Mouse (Mus musculus): Measurements from ENCODE around the gene Nol9. TPM values are rescaled to one million over a fixed set of nuclear protein-coding genes. Genes with fewer than 3 reads are reported as not detected.

Nol9 gene
- polyA plus RNA-seq, 1 experiment from 2014 or later: 28.3 TPM

DNA sequence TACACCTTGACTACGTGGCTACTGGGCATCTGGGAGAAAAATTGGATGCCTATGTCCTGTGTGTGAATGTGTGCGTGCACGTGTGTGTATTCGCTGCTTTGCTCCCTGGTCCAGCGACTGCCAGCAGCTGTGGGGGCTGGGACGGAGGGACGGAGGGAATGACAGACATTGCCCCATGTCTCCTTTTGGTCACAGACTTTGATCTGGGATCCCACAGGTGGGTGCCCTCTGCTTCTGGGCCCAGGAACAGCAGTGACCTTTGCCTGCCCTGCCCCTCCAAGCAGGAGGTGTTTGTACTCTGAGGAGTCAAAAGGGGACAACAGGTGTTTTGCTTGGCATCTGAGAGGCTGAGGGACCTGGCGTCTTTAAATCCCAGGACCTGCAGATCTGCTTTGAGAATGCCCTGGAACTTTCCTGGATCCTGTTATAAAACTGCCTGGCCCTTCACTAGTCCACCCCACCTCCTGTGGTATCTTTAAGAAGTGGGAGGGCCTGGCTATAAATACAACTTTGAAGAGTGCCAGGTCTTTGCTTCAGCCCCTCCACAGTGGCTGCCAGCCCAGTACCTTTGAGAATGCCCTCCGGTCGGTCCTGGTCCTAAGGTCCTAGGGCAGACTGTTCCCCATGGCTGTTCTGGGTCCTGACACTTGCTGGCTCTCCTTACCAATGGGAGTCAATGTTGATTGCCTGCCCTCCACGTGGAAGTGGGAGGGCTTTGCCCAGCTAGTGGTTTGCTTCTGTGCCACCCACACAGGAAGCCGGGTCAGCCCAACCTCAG is 25.9 kb upstream of the Nol9 start:
- H3K4me3 ChIP-seq (ENCODE audit: low read depth, low read length): no peak overlapping the region
- WGBS: 87% methylated on average over 12 of the region's 12 CpGs
- no peak overlapping the region for H3K4me2 ChIP-seq (ENCODE audit: low read depth, low read length)
- no peaks in the 10 kb centered on the region; the same call in 1 of the 2 replicates for H3K36me3 ChIP-seq (replicated peaks; ENCODE audit: control insufficient read depth, insufficient read depth, low read depth, low read length)
- H3K4me1 ChIP-seq (ENCODE audit: control insufficient read depth, insufficient read depth, low read length): peaks cover 4% of the 10 kb centered on the region
- H3K9me3 ChIP-seq (replicated peaks; ENCODE audit: control insufficient read depth, low read length): no peaks in the 10 kb centered on the region
- DNase-seq (ENCODE audit: low spot score) (no peak), ATAC-seq (replicated peaks; ENCODE audit: insufficient number of reproducible peaks, low FRiP score, low TSS enrichment, low read depth) (no peak)
- no peak overlapping the region for H3K9ac ChIP-seq (replicated peaks; ENCODE audit: low read length)
- H3K27me3 ChIP-seq (ENCODE audit: control insufficient read depth, insufficient read depth, low read length): no peaks in the 10 kb centered on the region; the same call in 1 of the 2 replicates
- H3K27ac ChIP-seq (replicated peaks; ENCODE audit: low read depth, low read length): no peak overlapping the region

DNA sequence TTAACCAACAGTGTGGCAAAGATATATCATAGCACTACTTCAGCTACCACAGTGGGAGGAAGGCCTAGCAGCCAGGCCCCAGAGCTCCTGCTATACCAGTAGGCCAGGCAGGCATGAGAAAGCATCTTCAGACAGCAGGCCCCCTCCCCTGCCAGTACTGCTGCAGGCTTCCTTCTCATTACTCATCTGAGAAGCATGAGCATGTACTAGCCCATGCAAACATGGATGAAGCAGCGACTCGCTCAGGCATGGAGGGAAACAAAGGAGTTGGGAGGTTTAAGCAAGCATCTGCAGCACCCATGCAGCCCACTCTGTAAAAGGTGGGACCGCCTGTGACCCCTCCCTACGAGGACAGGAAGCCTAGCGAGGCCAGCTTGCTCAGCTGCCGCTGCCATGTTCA is 20.0 kb upstream of the Nol9 start:
- Histone ChIP-seq H3K4me3 (ENCODE audit: low read depth, low read length) (no peak overlapping the region), H3K27ac (replicated peaks; ENCODE audit: low read depth, low read length) (no peak overlapping the region), H3K4me1 (ENCODE audit: control insufficient read depth, insufficient read depth, low read length) (no peaks in the 10 kb centered on the region), H3K4me2 (ENCODE audit: low read depth, low read length) (no peak overlapping the region), H3K36me3 (replicated peaks; ENCODE audit: control insufficient read depth, insufficient read depth, low read depth, low read length) (peaks cover 11% of the 10 kb centered on the region), H3K27me3 (ENCODE audit: control insufficient read depth, insufficient read depth, low read length) (no peaks in the 10 kb centered on the region), H3K9ac (replicated peaks; ENCODE audit: low read length) (no peak overlapping the region), H3K9me3 (replicated peaks; ENCODE audit: control insufficient read depth, low read length) (no peaks in the 10 kb centered on the region)
- WGBS: 87% methylated on average over 6 of the region's 6 CpGs
- ATAC-seq (replicated peaks; ENCODE audit: insufficient number of reproducible peaks, low FRiP score, low TSS enrichment, low read depth) (no peak), DNase-seq (ENCODE audit: low spot score) (no peak)

DNA sequence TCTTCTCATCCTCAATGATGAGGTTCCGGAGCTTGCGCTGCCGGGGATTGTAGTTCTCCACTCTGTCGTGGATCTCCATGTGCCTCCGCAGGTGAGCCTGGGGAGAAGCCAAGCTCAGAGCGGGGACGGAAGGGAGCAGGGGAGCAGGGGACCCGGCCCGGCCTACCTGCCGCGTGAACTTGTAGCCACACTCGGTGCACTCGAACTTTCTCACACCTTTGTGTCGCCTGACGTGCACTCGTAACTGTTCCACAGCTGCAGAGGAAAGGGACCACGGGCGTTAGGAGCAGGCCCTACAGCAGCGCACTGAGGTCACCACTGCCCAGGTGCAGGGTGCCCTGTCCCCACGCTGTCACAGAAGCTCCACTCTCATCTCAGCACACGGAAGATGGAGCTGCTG is 19.1 kb upstream of the Nol9 start:
- H3K4me1 ChIP-seq (ENCODE audit: control insufficient read depth, insufficient read depth, low read length): no peaks in the 10 kb centered on the region
- no peak overlapping the region for H3K9ac ChIP-seq (replicated peaks; ENCODE audit: low read length)
- no peaks in the 10 kb centered on the region for H3K9me3 ChIP-seq (replicated peaks; ENCODE audit: control insufficient read depth, low read length)

DNA sequence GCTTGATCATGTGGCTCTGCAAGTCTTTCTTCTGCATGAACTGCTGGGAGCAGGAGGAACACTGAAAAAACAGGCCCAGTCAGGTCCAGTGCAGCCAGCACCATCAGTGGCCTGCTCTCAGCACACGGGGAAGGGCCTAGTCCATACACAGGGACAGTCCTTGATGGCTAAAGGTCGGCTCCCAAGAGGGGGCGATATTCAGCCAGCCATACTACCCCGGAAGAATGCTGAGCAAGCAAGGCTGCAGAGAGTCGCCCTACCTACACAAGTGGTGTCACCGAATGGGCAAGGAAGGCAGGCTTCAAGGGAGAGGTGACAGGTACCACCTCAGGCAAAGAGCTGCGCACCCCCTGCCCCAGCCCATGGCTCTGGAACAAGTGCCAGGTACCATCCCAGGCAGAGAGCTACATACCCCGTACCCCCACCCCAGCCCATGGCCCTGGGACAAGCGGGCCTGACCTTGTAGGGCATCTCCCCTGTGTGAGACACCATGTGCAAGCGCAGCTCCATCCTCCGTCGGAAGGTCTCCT is 17.5 kb upstream of the Nol9 start:
- no peaks in the 10 kb centered on the region for H3K9me3 ChIP-seq (replicated peaks; ENCODE audit: control insufficient read depth, low read length)
- H3K9ac ChIP-seq (replicated peaks; ENCODE audit: low read length): no peak overlapping the region
- no peak overlapping the region for H3K4me3 ChIP-seq (ENCODE audit: low read depth, low read length)
- H3K27ac ChIP-seq (replicated peaks; ENCODE audit: low read depth, low read length): no peak overlapping the region
- H3K4me2 ChIP-seq (ENCODE audit: low read depth, low read length): no peak overlapping the region
- H3K27me3 ChIP-seq (ENCODE audit: control insufficient read depth, insufficient read depth, low read length): no peaks in the 10 kb centered on the region
- DNase-seq (ENCODE audit: low spot score): no peak
- peaks cover 5% of the 10 kb centered on the region for H3K4me1 ChIP-seq (ENCODE audit: control insufficient read depth, insufficient read depth, low read length)
- WGBS: 75% methylated on average over 12 of the region's 12 CpGs
- no peak for ATAC-seq (replicated peaks; ENCODE audit: insufficient number of reproducible peaks, low FRiP score, low TSS enrichment, low read depth)
- peaks cover 11% of the 10 kb centered on the region for H3K36me3 ChIP-seq (replicated peaks; ENCODE audit: control insufficient read depth, insufficient read depth, low read depth, low read length)

More for the DNA sequence above, 19.1 kb upstream of the Nol9 start:
- Histone ChIP-seq H3K27me3 (ENCODE audit: control insufficient read depth, insufficient read depth, low read length) (no peaks in the 10 kb centered on the region), H3K27ac (replicated peaks; ENCODE audit: low read depth, low read length) (no peak overlapping the region), H3K4me2 (ENCODE audit: low read depth, low read length) (no peak overlapping the region), H3K36me3 (replicated peaks; ENCODE audit: control insufficient read depth, insufficient read depth, low read depth, low read length) (peaks cover 11% of the 10 kb centered on the region), H3K4me3 (ENCODE audit: low read depth, low read length) (no peak overlapping the region)
- DNase-seq (ENCODE audit: low spot score): no peak
- WGBS: 89% methylated on average over 21 of the region's 21 CpGs
- no peak for ATAC-seq (replicated peaks; ENCODE audit: insufficient number of reproducible peaks, low FRiP score, low TSS enrichment, low read depth)

DNA sequence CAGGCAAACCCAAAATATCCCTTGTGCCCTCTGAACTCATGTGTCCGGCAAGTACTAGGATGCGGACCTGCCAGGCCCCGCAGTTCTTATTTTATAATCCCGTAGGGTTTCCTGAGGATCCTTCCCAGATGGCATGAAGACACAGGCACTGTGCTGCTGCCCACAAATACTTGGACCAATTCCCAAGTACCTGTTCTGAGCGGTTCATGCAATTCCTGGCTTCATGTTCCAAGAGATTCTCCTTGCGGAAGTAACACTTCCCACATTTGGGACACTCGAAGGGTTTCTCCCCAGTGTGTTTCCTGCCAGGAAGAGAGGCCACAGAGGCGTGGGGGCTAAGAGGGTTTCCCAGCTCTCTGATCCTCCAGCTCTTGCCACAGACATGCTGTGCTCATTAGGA is 16.6 kb upstream of the Nol9 start:
- Histone ChIP-seq H3K36me3 (replicated peaks; ENCODE audit: control insufficient read depth, insufficient read depth, low read depth, low read length) (peaks cover 11% of the 10 kb centered on the region), H3K4me3 (ENCODE audit: low read depth, low read length) (no peak overlapping the region), H3K4me2 (ENCODE audit: low read depth, low read length) (no peak overlapping the region), H3K27ac (replicated peaks; ENCODE audit: low read depth, low read length) (no peak overlapping the region), H3K4me1 (ENCODE audit: control insufficient read depth, insufficient read depth, low read length) (peaks cover 6% of the 10 kb centered on the region), H3K9ac (replicated peaks; ENCODE audit: low read length) (no peak overlapping the region), H3K9me3 (replicated peaks; ENCODE audit: control insufficient read depth, low read length) (no peaks in the 10 kb centered on the region), H3K27me3 (ENCODE audit: control insufficient read depth, insufficient read depth, low read length) (no peaks in the 10 kb centered on the region)
- DNase-seq (ENCODE audit: low spot score) (no peak), ATAC-seq (replicated peaks; ENCODE audit: insufficient number of reproducible peaks, low FRiP score, low TSS enrichment, low read depth) (no peak)
- WGBS: 89% methylated on average over 8 of the region's 8 CpGs

DNA sequence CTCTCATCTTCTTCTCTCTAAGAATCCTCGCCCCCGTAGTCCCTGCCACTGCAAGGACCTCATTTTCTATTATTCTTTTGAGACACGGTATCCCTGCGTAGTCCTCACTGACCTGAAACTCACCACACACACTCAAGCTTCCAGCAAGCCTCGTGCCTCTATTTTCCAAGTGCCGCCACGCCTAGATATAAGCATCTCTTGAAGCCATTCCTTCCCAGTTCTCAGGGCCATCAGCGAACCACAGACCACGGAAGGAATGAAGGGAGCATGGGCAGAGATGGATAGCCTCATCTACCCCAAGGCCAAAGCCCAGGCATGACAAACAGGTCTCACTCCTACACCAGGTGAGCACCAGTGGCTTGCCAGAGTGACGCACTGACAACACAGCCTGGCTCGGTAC is 14.6 kb upstream of the Nol9 start:
- H3K27ac ChIP-seq (replicated peaks; ENCODE audit: low read depth, low read length): no peak overlapping the region
- no peak overlapping the region for H3K4me2 ChIP-seq (ENCODE audit: low read depth, low read length)
- no peaks in the 10 kb centered on the region for H3K9me3 ChIP-seq (replicated peaks; ENCODE audit: control insufficient read depth, low read length)
- no peak for ATAC-seq (replicated peaks; ENCODE audit: insufficient number of reproducible peaks, low FRiP score, low TSS enrichment, low read depth)
- DNase-seq (ENCODE audit: low spot score): no peak
- H3K27me3 ChIP-seq (ENCODE audit: control insufficient read depth, insufficient read depth, low read length): no peaks in the 10 kb centered on the region
- no peak overlapping the region for H3K4me3 ChIP-seq (ENCODE audit: low read depth, low read length)
- 91% methylated on average over 11 of the region's 11 CpGs for WGBS
- H3K36me3 ChIP-seq (replicated peaks; ENCODE audit: control insufficient read depth, insufficient read depth, low read depth, low read length): peaks cover 10% of the 10 kb centered on the region
- no peak overlapping the region for H3K9ac ChIP-seq (replicated peaks; ENCODE audit: low read length)
- peaks cover 9% of the 10 kb centered on the region for H3K4me1 ChIP-seq (ENCODE audit: control insufficient read depth, insufficient read depth, low read length)

DNA sequence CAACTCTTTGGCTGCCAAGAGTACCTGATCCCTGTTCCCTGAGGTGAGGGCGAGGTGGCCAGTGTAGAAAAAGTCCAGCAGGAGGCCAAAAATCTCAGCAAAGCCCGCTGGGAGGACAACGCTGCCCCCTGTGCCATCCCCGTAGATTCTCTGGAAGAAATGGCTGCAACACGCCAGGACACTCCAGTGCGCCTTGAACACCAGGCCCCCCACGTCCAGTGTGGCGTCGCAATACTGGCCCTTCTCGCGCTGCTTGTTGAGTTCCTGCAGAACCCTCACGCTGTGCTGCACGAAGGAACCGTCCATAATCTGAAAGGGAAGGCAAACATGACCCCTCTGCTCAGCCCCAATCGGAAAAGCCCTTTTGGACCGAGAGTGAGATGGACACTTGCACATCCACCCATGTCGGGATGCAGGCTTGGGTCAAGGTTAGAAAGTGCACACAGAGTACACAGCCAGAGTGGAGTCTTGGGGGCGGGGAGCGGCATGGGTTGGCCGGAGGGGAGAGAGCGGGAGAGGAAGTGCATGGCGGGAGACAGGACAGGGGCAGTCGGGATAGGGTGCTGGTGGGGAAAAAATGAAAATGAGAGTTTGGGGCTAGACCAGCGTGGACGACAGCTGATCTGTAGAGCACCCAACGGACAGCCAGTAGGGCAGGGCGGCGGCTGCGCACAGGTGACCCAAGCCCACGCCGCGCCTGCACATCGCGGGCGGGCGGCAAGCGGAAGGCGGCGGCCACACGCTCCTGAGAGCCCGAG is 12.2 kb upstream of the Nol9 start:
- H3K27me3 ChIP-seq (ENCODE audit: control insufficient read depth, insufficient read depth, low read length): no peaks in the 10 kb centered on the region
- peaks cover 9% of the 10 kb centered on the region for H3K4me1 ChIP-seq (ENCODE audit: control insufficient read depth, insufficient read depth, low read length)
- WGBS: 2% methylated on average over 36 of the region's 41 CpGs
- DNase-seq (ENCODE audit: low spot score): no peak
- H3K36me3 ChIP-seq (replicated peaks; ENCODE audit: control insufficient read depth, insufficient read depth, low read depth, low read length): no peaks in the 10 kb centered on the region; the same call in none of the 2 replicates
- peak overlapping the region; percentile 87 for H3K4me2 ChIP-seq (ENCODE audit: low read depth, low read length)
- H3K27ac ChIP-seq (replicated peaks; ENCODE audit: low read depth, low read length): no peak overlapping the region
- peak overlapping the region; percentile 61 for H3K4me3 ChIP-seq (ENCODE audit: low read depth, low read length)
- no peaks in the 10 kb centered on the region for H3K9me3 ChIP-seq (replicated peaks; ENCODE audit: control insufficient read depth, low read length)
- peak; percentile 49 for ATAC-seq (replicated peaks; ENCODE audit: insufficient number of reproducible peaks, low FRiP score, low TSS enrichment, low read depth)
- peak overlapping the region; percentile 57 for H3K9ac ChIP-seq (replicated peaks; ENCODE audit: low read length)

DNA sequence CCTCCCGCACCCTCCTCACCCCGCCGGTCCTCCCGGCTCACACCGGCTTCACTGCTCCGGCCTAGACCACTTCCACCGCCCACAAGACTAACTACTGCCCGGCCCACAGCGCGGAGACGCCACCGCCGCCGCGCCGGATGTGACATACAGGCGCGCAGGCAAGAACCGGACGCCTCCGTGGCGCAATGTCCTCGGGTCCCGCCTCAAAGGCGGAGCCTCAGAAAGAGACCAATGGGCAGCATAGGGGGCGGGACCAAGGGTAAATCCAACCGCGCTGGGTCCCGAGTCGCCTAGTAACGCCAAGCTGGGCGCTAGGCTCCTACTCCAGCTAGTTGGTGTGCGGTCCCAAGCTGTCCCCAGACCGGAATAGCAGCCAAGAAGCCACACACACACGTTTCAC is 11.6 kb upstream of the Nol9 start, which contains the start of gene Zbtb48:
Gene Zbtb48, minus strand, starts transcription at position 148 of the 400 bp plus-strand sequence.
- H3K4me3 ChIP-seq (ENCODE audit: low read depth, low read length): peak within 1 kb of the TSS; percentile 61
- H3K27ac ChIP-seq (replicated peaks; ENCODE audit: low read depth, low read length): no peak within 1 kb of the TSS
- ATAC-seq (replicated peaks; ENCODE audit: insufficient number of reproducible peaks, low FRiP score, low TSS enrichment, low read depth): peak; percentile 96
- WGBS: under 1% methylated on average over 33 of the region's 35 CpGs
- peak within 1 kb of the TSS; percentile 57 for H3K9ac ChIP-seq (replicated peaks; ENCODE audit: low read length)
- H3K36me3 ChIP-seq (replicated peaks; ENCODE audit: control insufficient read depth, insufficient read depth, low read depth, low read length): no peaks in the 10 kb centered on the region; the same call in none of the 2 replicates
- DNase-seq (ENCODE audit: low spot score): peak; percentile 99
- no peaks in the 10 kb centered on the region for H3K9me3 ChIP-seq (replicated peaks; ENCODE audit: control insufficient read depth, low read length)
- H3K4me1 ChIP-seq (ENCODE audit: control insufficient read depth, insufficient read depth, low read length): peaks cover 9% of the 10 kb centered on the region
- H3K27me3 ChIP-seq (ENCODE audit: control insufficient read depth, insufficient read depth, low read length): no peaks in the 10 kb centered on the region
- H3K4me2 ChIP-seq (ENCODE audit: low read depth, low read length): peak within 1 kb of the TSS; percentile 87
